Mouse (Mus musculus) liver, embryonic 13.5 days (tissue): ENCODE results near the gene Msi1. TPM values are rescaled to one million over a fixed set of nuclear protein-coding genes. Genes with fewer than 3 reads are reported as not detected.

Experiments
- ATAC-seq: fragments of 200-750 bp; cut with Nextera tagmentation; 2 replicates; pipeline ENCODE4 v1.8.0; 2017; ENCODE audit warnings: low read depth, mild to moderate bottlenecking, moderate number of reproducible peaks, moderate library complexity
- DNase-seq: peaks from one replicate; pipeline ENCODE4 v3.0.0; 2022
- H3K27ac ChIP-seq: fragments of 300-500 bp; sonication (generic); 2 replicates; pipeline ENCODE4 v1.5.1; 2015; ENCODE audit warnings: moderate library complexity, mild to moderate bottlenecking, inconsistent platforms
- H3K27me3 ChIP-seq: fragments of 300-500 bp; sonication (generic); 2 replicates; pipeline ENCODE4 v1.6.1; 2015; ENCODE audit warnings: mild to moderate bottlenecking, inconsistent platforms
- H3K36me3 ChIP-seq: fragments of 300-500 bp; sonication (generic); 2 replicates; pipeline ENCODE4 v1.6.1; 2015; ENCODE audit warnings: mild to moderate bottlenecking, inconsistent platforms
- H3K4me1 ChIP-seq: fragments of 300-500 bp; sonication (generic); replicated peaks from 2 replicates; pipeline ENCODE4 v1.6.1; 2015; ENCODE audit warnings: inconsistent platforms
- H3K4me2 ChIP-seq: fragments of 300-500 bp; sonication (generic); 2 replicates; pipeline ENCODE4 v1.6.1; 2015; ENCODE audit warnings: inconsistent platforms, mild to moderate bottlenecking, moderate library complexity
- H3K4me3 ChIP-seq: fragments of 300-500 bp; sonication (generic); replicated peaks from 2 replicates; pipeline ENCODE4 v1.5.1; 2015; ENCODE audit warnings: mild to moderate bottlenecking, inconsistent platforms
- H3K9ac ChIP-seq: fragments of 300-500 bp; sonication (generic); 2 replicates; pipeline ENCODE4 v1.6.1; 2015; ENCODE audit warnings: mild to moderate bottlenecking, inconsistent platforms
- H3K9me3 ChIP-seq: fragments of 300-500 bp; sonication (generic); replicated peaks from 2 replicates; pipeline ENCODE4 v1.6.1; 2016; ENCODE audit warnings: inconsistent platforms
- WGBS: fragments of 180-500 bp; shearing (Covaris S2); methylation state at CpG from one replicate; pipeline ENCODE4 v1.1.7; 2015; ENCODE audit not compliant: insufficient replicate concordance; 5-methylcytosine and 5-hydroxymethylcytosine counted together
- polyA plus RNA-seq: library from polyadenylated mRNA; unstranded; fragments of >200 nt; fragmentation: Nextera tagmentation; extraction: Ambion mirVana; gene quantifications from 2 replicates; pipeline ENCODE4 v1.2.1, GENCODE M21; 2015

Msi1 gene
- polyA plus RNA-seq, 1 experiment from 2014 or later, result 0.83 TPM

GRCm38 (mm10) chr5:115449247-115449646, 19.8 kb downstream of the Msi1 start:
- no peaks in the 10 kb centered on the region for H3K36me3 ChIP-seq
- H3K9ac ChIP-seq, result no peak overlapping the region
- 55% methylated on average over 3 of the region's 3 CpGs for WGBS
- no peak for DNase-seq
- H3K4me3 ChIP-seq, result no peak overlapping the region
- ATAC-seq, result no peak
- no peak overlapping the region for H3K4me2 ChIP-seq
- peaks cover 8% of the 10 kb centered on the region; the same call in 1 of the 2 replicates for H3K4me1 ChIP-seq
- H3K27ac ChIP-seq, result no peak overlapping the region
- no peaks in the 10 kb centered on the region; the same call in 1 of the 2 replicates for H3K27me3 ChIP-seq
- H3K9me3 ChIP-seq, result no peaks in the 10 kb centered on the region

- Histone ChIP-seq H3K9me3 (no peaks in the 10 kb centered on the region), H3K9ac (no peak overlapping the region), H3K4me3 (no peak overlapping the region), H3K27ac (no peak overlapping the region), H3K4me2 (no peak overlapping the region), H3K36me3 (no peaks in the 10 kb centered on the region), H3K27me3 (no peaks in the 10 kb centered on the region; the same call in 1 of the 2 replicates), H3K4me1 (peaks cover 8% of the 10 kb centered on the region; the same call in 1 of the 2 replicates)
- ATAC-seq (0 out of 2 replicates have a peak, but pooled peaks have one; percentile 20), DNase-seq (no peak)
- 73% methylated on average over 27 of the region's 27 CpGs for WGBS
Measured at GRCm38 (mm10) chr5:115450410-115451317, 21.3 kb downstream of the Msi1 start.

GRCm38 (mm10) chr5:115454422-115455090, 25.2 kb downstream of the Msi1 start:
- Histone ChIP-seq H3K27ac (no peak overlapping the region), H3K4me3 (no peak overlapping the region), H3K36me3 (no peaks in the 10 kb centered on the region), H3K9me3 (no peaks in the 10 kb centered on the region), H3K4me2 (no peak overlapping the region), H3K27me3 (peaks cover 7% of the 10 kb centered on the region; the same call in 1 of the 2 replicates), H3K4me1 (peaks cover 8% of the 10 kb centered on the region; the same call in 1 of the 2 replicates), H3K9ac (no peak overlapping the region)
- WGBS, result 61% methylated on average over 12 of the region's 12 CpGs
- DNase-seq, result no peak
- no peak for ATAC-seq

GRCm38 (mm10) chr5:115455838-115456237, 26.4 kb downstream of the Msi1 start:
- peaks cover under 1% of the 10 kb centered on the region; the same call in 1 of the 2 replicates for H3K4me1 ChIP-seq
- H3K4me3 ChIP-seq, result no peak overlapping the region
- H3K36me3 ChIP-seq, result no peaks in the 10 kb centered on the region
- no peak for ATAC-seq
- no peak overlapping the region for H3K27ac ChIP-seq
- peaks cover 7% of the 10 kb centered on the region; the same call in 1 of the 2 replicates for H3K27me3 ChIP-seq
- H3K9me3 ChIP-seq, result no peaks in the 10 kb centered on the region
- no peak for DNase-seq
- no peak overlapping the region for H3K4me2 ChIP-seq
- WGBS, result 52% methylated on average over 7 of the region's 7 CpGs
- H3K9ac ChIP-seq, result no peak overlapping the region

- H3K36me3 ChIP-seq, result no peaks in the 10 kb centered on the region
- H3K27ac ChIP-seq, result no peak overlapping the region
- no peaks in the 10 kb centered on the region for H3K9me3 ChIP-seq
- H3K4me1 ChIP-seq, result no peaks in the 10 kb centered on the region
- H3K27me3 ChIP-seq, result peaks cover 7% of the 10 kb centered on the region; the same call in 1 of the 2 replicates
- DNase-seq, result no peak
- no peak overlapping the region for H3K4me3 ChIP-seq
- H3K4me2 ChIP-seq, result no peak overlapping the region
- H3K9ac ChIP-seq, result no peak overlapping the region
- no peak for ATAC-seq
- WGBS, result 55% methylated on average over 13 of the region's 13 CpGs
Measured at GRCm38 (mm10) chr5:115458918-115459317, 29.5 kb downstream of the Msi1 start.

- 65% methylated on average over 18 of the region's 18 CpGs for WGBS
- DNase-seq (no peak), ATAC-seq (no peak)
- Histone ChIP-seq H3K4me3 (no peak overlapping the region), H3K27me3 (0 out of 2 replicates have a peak, but pooled peaks cover 3% of the 10 kb centered on the region), H3K9ac (no peak overlapping the region), H3K9me3 (no peaks in the 10 kb centered on the region), H3K4me1 (peaks cover 8% of the 10 kb centered on the region), H3K36me3 (no peaks in the 10 kb centered on the region), H3K27ac (no peak overlapping the region), H3K4me2 (no peak overlapping the region)
Measured at GRCm38 (mm10) chr5:115464408-115465115, 35.2 kb downstream of the Msi1 start.

- Histone ChIP-seq H3K4me1 (peaks cover 10% of the 10 kb centered on the region), H3K4me2 (no peak within 1 kb of the TSS), H3K9ac (no peak within 1 kb of the TSS), H3K9me3 (no peaks in the 10 kb centered on the region), H3K27ac (no peak within 1 kb of the TSS), H3K27me3 (peaks cover 7% of the 10 kb centered on the region; the same call in 1 of the 2 replicates), H3K36me3 (no peaks in the 10 kb centered on the region), H3K4me3 (no peak within 1 kb of the TSS)
- DNase-seq (no peak), ATAC-seq (no peak)
- 26% methylated on average over 9 of the region's 9 CpGs for WGBS
Measured at GRCm38 (mm10) chr5:115465642-115466420, 36.4 kb downstream of the Msi1 start, which contains the start of gene Pla2g1b. Gene Pla2g1b (plus strand): TSS chr5:115466262.

GRCm38 (mm10) chr5:115469791-115470190, 40.4 kb downstream of the Msi1 start:
- ATAC-seq, result no peak

GRCm38 (mm10) chr5:115470766-115471531, 41.5 kb downstream of the Msi1 start:
- Histone ChIP-seq H3K4me2 (peak overlapping the region; percentile 12), H3K27me3 (peaks cover 21% of the 10 kb centered on the region; the same call in 1 of the 2 replicates), H3K4me3 (no peak overlapping the region), H3K36me3 (no peaks in the 10 kb centered on the region), H3K27ac (no peak overlapping the region), H3K9me3 (no peaks in the 10 kb centered on the region), H3K9ac (no peak overlapping the region), H3K4me1 (peaks cover 22% of the 10 kb centered on the region)
- ATAC-seq, result no peak
- no peak for DNase-seq
- 30% methylated on average over 20 of the region's 20 CpGs for WGBS

More at GRCm38 (mm10) chr5:115469791-115470190, 40.4 kb downstream of the Msi1 start:
- Histone ChIP-seq H3K27me3 (peaks cover 17% of the 10 kb centered on the region; the same call in 1 of the 2 replicates), H3K4me3 (no peak overlapping the region), H3K27ac (no peak overlapping the region), H3K9ac (no peak overlapping the region), H3K4me1 (peaks cover 16% of the 10 kb centered on the region), H3K4me2 (no peak overlapping the region), H3K36me3 (no peaks in the 10 kb centered on the region), H3K9me3 (no peaks in the 10 kb centered on the region)
- 61% methylated on average over 6 of the region's 6 CpGs for WGBS
- no peak for DNase-seq

GRCm38 (mm10) chr5:115473191-115473590, 43.8 kb downstream of the Msi1 start:
- H3K27ac ChIP-seq, result no peak overlapping the region
- peaks cover 20% of the 10 kb centered on the region for H3K4me1 ChIP-seq
- 54% methylated on average over 10 of the region's 10 CpGs for WGBS
- no peak overlapping the region for H3K4me3 ChIP-seq
- peaks cover 18% of the 10 kb centered on the region; the same call in 1 of the 2 replicates for H3K27me3 ChIP-seq
- DNase-seq, result no peak
- no peaks in the 10 kb centered on the region for H3K9me3 ChIP-seq
- no peak for ATAC-seq
- no peaks in the 10 kb centered on the region for H3K36me3 ChIP-seq
- no peak overlapping the region for H3K9ac ChIP-seq
- H3K4me2 ChIP-seq, result no peak overlapping the region
